In the genomic region with DNA sequence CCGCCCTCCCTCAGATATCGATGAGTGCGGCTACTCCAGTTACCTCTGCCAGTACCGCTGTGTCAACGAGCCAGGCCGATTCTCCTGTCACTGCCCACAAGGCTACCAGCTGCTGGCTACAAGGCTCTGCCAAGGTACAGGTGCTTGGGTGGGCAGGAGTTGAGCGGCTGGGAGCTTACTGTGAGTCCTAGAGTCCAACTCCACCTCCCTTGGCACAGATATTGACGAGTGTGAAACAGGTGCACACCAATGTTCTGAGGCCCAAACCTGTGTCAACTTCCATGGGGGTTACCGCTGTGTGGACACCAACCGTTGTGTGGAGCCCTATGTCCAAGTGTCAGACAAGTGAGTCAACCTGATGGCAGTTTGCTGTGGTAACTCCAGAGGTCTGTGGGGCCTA, we compare ENCODE assay signal across 18 mouse cellular contexts. TPM values are rescaled to one million over a fixed set of nuclear protein-coding genes. Genes with fewer than 3 reads are reported as not detected.
DNase-seq lines count a peak whose midpoint lies in the region; ATAC-seq and TF ChIP-seq lines count a peak whose summit lies in the region.
"Had no signal": no experiment of that assay in that cellular context is flagged by ENCODE, and none has a peak within 500 bp of the region (broad histone marks: within the 10 kb centered on the region; RNA-seq: fewer than 3 reads in every experiment).

No protein-coding gene starts in this region.

- peaks cover 8% of the 10 kb centered on the region for H3K36me3 ChIP-seq in liver, postnatal 0 days (replicated peaks; ENCODE audit: insufficient read depth, low read length)
- H3K36me3 ChIP-seq in liver, embryonic 12.5 days = peaks cover 44% of the 10 kb centered on the region
- peaks cover 96% of the 10 kb centered on the region for H3K36me3 ChIP-seq in limb, embryonic 10.5 days

- DNase-seq in cerebellum, adult 8-10 months = peak; percentile 33
- DNase-seq in cerebellum, adult 11 months = no peak
- DNase-seq in liver, postnatal 0 days = no peak
- DNase-seq in limb, embryonic 10.5 days (ENCODE audit: low spot score) = no peak
- no peak for DNase-seq in adrenal gland, adult 2 months
- DNase-seq: adrenal gland, adult 8-10 months; adrenal gland, postnatal 36 days; gastrocnemius, postnatal 10 days; heart, adult 2 months; heart, postnatal 14 days had no signal

- no peak for TF ChIP-seq CTCF in liver, postnatal 0 days (IDR thresholded peaks at IDR 0.05; ENCODE audit: low read depth)

- peaks cover 10% of the 10 kb centered on the region for H3K27me3 ChIP-seq in liver, postnatal 0 days (ENCODE audit: insufficient read depth, low read length)
- H3K27me3 ChIP-seq in liver, embryonic 12.5 days (replicated peaks) = peaks cover 11% of the 10 kb centered on the region
- H3K27me3 ChIP-seq in limb, embryonic 10.5 days (ENCODE audit: low read depth, poor library complexity, severe bottlenecking) = no peaks in the 10 kb centered on the region
- H3K27me3 ChIP-seq: embryonic facial prominence, embryonic 12.5 days; forebrain, embryonic 15.5 days; heart, embryonic 15.5 days; intestine, embryonic 15.5 days had no signal

- H3K9me3 ChIP-seq in liver, postnatal 0 days (ENCODE audit: low read length) = no peaks in the 10 kb centered on the region
- no peaks in the 10 kb centered on the region for H3K9me3 ChIP-seq in liver, embryonic 12.5 days (replicated peaks)
- H3K9me3 ChIP-seq in limb, embryonic 10.5 days (replicated peaks) = no peaks in the 10 kb centered on the region
- H3K9me3 ChIP-seq: embryonic facial prominence, embryonic 12.5 days; forebrain, embryonic 15.5 days; heart, embryonic 15.5 days; hindbrain, embryonic 10.5 days; intestine, embryonic 15.5 days had no signal

- H3K4me2 ChIP-seq in liver, postnatal 0 days (ENCODE audit: low read depth, low read length) = no peak overlapping the region
- no peak overlapping the region for H3K4me2 ChIP-seq in liver, embryonic 12.5 days
- H3K4me2 ChIP-seq: embryonic facial prominence, embryonic 12.5 days; forebrain, embryonic 15.5 days; heart, embryonic 11.5 days; heart, embryonic 15.5 days; hindbrain, embryonic 14.5 days; intestine, embryonic 15.5 days had no signal

- ATAC-seq in liver, postnatal 0 days = peak; percentile 40
- ATAC-seq in liver, embryonic 12.5 days = no peak
- ATAC-seq: forebrain, embryonic 15.5 days; intestine, embryonic 15.5 days had no signal

- 80% methylated on average over 10 of the region's 10 CpGs for WGBS in liver, postnatal 0 days (ENCODE audit: insufficient replicate concordance)
- WGBS in liver, embryonic 12.5 days (ENCODE audit: insufficient replicate concordance) = 77% methylated on average over 10 of the region's 10 CpGs
- WGBS in limb, embryonic 10.5 days = 94% methylated on average over 10 of the region's 10 CpGs

- no peak for TF ChIP-seq EP300 in liver, postnatal 0 days (IDR thresholded peaks at IDR 0.05; ENCODE audit: low read depth)

- H3K4me1 ChIP-seq in liver, postnatal 0 days (ENCODE audit: insufficient read depth) = no peaks in the 10 kb centered on the region
- H3K4me1 ChIP-seq in liver, embryonic 12.5 days = peaks cover 19% of the 10 kb centered on the region
- peaks cover 18% of the 10 kb centered on the region for H3K4me1 ChIP-seq in limb, embryonic 10.5 days

- H3K4me3 ChIP-seq in liver, postnatal 0 days (ENCODE audit: low read depth, low read length) = no peak overlapping the region
- no peak overlapping the region for H3K4me3 ChIP-seq in liver, embryonic 12.5 days
- 0 out of 2 replicates have a peak overlapping the region, but pooled peaks have one; percentile 4 for H3K4me3 ChIP-seq in limb, embryonic 10.5 days
- H3K4me3 ChIP-seq: embryonic facial prominence, embryonic 12.5 days; forebrain, embryonic 15.5 days; heart, adult 2 months; heart, embryonic 15.5 days; hindbrain, embryonic 10.5 days; intestine, embryonic 15.5 days had no signal

- H3K27ac ChIP-seq in liver, postnatal 0 days (ENCODE audit: low read depth) = no peak overlapping the region
- H3K27ac ChIP-seq in liver, embryonic 12.5 days = no peak overlapping the region
- H3K27ac ChIP-seq in limb, embryonic 10.5 days = no peak overlapping the region
- H3K27ac ChIP-seq: embryonic facial prominence, embryonic 12.5 days; forebrain, embryonic 15.5 days; heart, adult 2 months; heart, embryonic 15.5 days; hindbrain, embryonic 10.5 days; hindbrain, embryonic 14.5 days; intestine, embryonic 15.5 days had no signal

- no peak overlapping the region for H3K9ac ChIP-seq in liver, postnatal 0 days (replicated peaks)
- H3K9ac ChIP-seq in liver, embryonic 12.5 days = no peak overlapping the region
- H3K9ac ChIP-seq: embryonic facial prominence, embryonic 12.5 days; forebrain, embryonic 15.5 days; heart, embryonic 15.5 days; hindbrain, embryonic 14.5 days; intestine, embryonic 15.5 days had no signal

RNA-seq across cellular contexts. Expression of a gene that starts 6.3 kb away (rescaled TPM):
- 8.1 and 9.2 TPM in 2 replicates for polyA plus RNA-seq in liver, postnatal 0 days (2015; fragmentation: Nextera tagmentation; extraction: Ambion mirVana)
- 30.0 and 30.6 TPM in 2 replicates for polyA plus RNA-seq in liver, embryonic 12.5 days (2016; fragmentation: Nextera tagmentation; extraction: Ambion mirVana)
- polyA plus RNA-seq in limb, embryonic 10.5 days (2016; fragmentation: Nextera tagmentation; extraction: Ambion mirVana) = 85.6 and 99.7 TPM in 2 replicates
- total RNA-seq in adrenal gland, adult 2 months (2021) = 100 to 1,000 TPM in 1 of 2 experiments, 10 to 100 TPM in 1; 49.7 to 107 TPM
- polyA plus RNA-seq in adrenal gland, adult 2 months (2012; rRNA removed) = 112 and 116 TPM in 2 replicates

RNA-seq across cellular contexts. Expression of a gene that starts 8.2 kb away (rescaled TPM):
- 8.6 and 11.9 TPM in 2 replicates for polyA plus RNA-seq in liver, postnatal 0 days (2015; fragmentation: Nextera tagmentation; extraction: Ambion mirVana)
- 22.2 and 22.9 TPM in 2 replicates for polyA plus RNA-seq in liver, embryonic 12.5 days (2016; fragmentation: Nextera tagmentation; extraction: Ambion mirVana)
- 38.2 and 40.4 TPM in 2 replicates for polyA plus RNA-seq in limb, embryonic 10.5 days (2016; fragmentation: Nextera tagmentation; extraction: Ambion mirVana)
- 10 to 100 TPM; 23.2 to 24.9 TPM for total RNA-seq in adrenal gland, adult 2 months (2021)
- 39.5 and 45.7 TPM in 2 replicates for polyA plus RNA-seq in adrenal gland, adult 2 months (2012; rRNA removed)

RNA-seq across cellular contexts. Expression of a gene that starts 10.2 kb away (rescaled TPM):
- 841 and 843 TPM in 2 replicates for polyA plus RNA-seq in liver, postnatal 0 days (2015; fragmentation: Nextera tagmentation; extraction: Ambion mirVana)
- polyA plus RNA-seq in liver, embryonic 12.5 days (2016; fragmentation: Nextera tagmentation; extraction: Ambion mirVana) = 1,523 and 1,533 TPM in 2 replicates
- 3,106 and 3,128 TPM in 2 replicates for polyA plus RNA-seq in limb, embryonic 10.5 days (2016; fragmentation: Nextera tagmentation; extraction: Ambion mirVana)
- total RNA-seq in adrenal gland, adult 2 months (2021) = 100 to 1,000 TPM; 732 to 783 TPM
- polyA plus RNA-seq in adrenal gland, adult 2 months (2012; rRNA removed) = 308 and 311 TPM in 2 replicates

RNA-seq across cellular contexts. Expression of a gene that starts 11.7 kb away (rescaled TPM):
- 1.4 and 1.9 TPM in 2 replicates for polyA plus RNA-seq in liver, postnatal 0 days (2015; fragmentation: Nextera tagmentation; extraction: Ambion mirVana)
- 0.43 and 0.53 TPM in 2 replicates for polyA plus RNA-seq in liver, embryonic 12.5 days (2016; fragmentation: Nextera tagmentation; extraction: Ambion mirVana)
- 1.6 and 1.9 TPM in 2 replicates for polyA plus RNA-seq in limb, embryonic 10.5 days (2016; fragmentation: Nextera tagmentation; extraction: Ambion mirVana)
- total RNA-seq in adrenal gland, adult 2 months (2021) = under 1 TPM; 0.75 to 0.79 TPM
- polyA plus RNA-seq in adrenal gland, adult 2 months (2012; rRNA removed) = 0.71 and 1.1 TPM in 2 replicates

RNA-seq across cellular contexts. Expression of a gene that starts 19.6 kb away (rescaled TPM):
- polyA plus RNA-seq in liver, postnatal 0 days (2015; fragmentation: Nextera tagmentation; extraction: Ambion mirVana) = 35.6 and 35.7 TPM in 2 replicates
- 44.3 and 45.2 TPM in 2 replicates for polyA plus RNA-seq in liver, embryonic 12.5 days (2016; fragmentation: Nextera tagmentation; extraction: Ambion mirVana)
- 111 and 132 TPM in 2 replicates for polyA plus RNA-seq in limb, embryonic 10.5 days (2016; fragmentation: Nextera tagmentation; extraction: Ambion mirVana)
- 10 to 100 TPM; 85.1 to 94.8 TPM for total RNA-seq in adrenal gland, adult 2 months (2021)
- polyA plus RNA-seq in adrenal gland, adult 2 months (2012; rRNA removed) = 89.9 and 95.9 TPM in 2 replicates
